Mouse (Mus musculus): ENCODE results near the gene Nubp2.

Gene Nubp2

DNA sequence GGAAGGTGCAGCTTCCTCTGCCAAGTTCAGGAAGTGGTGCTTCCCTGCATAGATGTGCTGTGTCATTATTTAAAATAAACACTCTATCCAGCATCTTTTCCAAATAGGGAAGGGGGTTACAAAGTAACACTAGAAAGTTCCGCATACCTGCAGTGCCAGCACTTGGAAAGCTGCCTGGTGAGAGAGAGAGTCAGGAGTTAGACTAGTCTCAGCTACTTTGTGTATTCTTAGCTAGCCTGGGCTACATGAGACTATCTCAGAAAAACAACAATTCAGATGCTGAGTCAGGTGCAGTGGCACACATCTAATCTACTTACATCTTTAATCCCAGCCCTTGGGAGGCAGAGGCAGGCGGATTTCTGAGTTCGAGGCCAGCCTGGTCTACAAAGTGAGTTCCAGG is 24.4 kb downstream of the Nubp2 start:
- no peak for DNase-seq (ENCODE audit: low read depth, low spot score)

DNA sequence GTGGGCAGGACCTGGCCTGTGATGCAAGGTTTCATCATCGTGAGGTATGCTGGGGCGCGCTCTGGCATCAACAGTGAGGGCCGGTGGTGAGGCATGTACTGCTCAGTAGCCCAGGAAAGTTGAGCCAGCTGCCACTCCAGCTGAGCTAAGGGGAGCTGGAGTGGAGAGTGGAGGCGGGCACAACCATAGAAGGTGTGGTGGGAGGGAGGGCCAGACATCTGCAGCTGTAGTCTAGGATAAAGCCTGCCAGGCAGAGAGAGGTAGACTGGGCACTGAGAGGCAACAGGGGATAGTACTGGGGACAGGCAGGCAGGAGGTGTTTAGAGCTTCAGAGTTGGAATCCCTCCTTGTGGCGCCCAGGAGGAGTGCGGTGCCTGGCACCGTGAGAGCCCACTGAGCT is 26.1 kb downstream of the Nubp2 start:
- DNase-seq (ENCODE audit: low read depth, low spot score): no peak

DNA sequence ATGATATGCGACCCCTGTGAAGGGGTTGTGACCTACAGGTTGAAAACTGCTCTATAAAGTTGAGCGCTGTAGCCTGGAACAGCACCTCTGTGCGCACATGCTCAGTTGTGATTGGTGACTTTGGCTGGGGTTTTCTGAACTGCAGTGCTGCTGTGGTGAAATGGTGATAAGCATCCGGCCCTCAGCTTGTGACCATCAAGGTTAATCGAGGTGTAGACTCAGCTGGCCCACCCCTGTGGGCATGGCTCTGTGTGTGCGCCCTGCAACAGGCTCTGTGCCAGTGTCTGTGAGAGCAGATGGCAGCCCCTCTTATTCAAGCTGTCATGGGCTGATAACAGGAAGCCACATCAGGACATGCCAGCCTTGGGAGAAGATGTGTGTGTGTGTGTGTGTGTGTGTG is 27.2 kb downstream of the Nubp2 start:
- no peak for DNase-seq (ENCODE audit: low read depth, low spot score)

DNA sequence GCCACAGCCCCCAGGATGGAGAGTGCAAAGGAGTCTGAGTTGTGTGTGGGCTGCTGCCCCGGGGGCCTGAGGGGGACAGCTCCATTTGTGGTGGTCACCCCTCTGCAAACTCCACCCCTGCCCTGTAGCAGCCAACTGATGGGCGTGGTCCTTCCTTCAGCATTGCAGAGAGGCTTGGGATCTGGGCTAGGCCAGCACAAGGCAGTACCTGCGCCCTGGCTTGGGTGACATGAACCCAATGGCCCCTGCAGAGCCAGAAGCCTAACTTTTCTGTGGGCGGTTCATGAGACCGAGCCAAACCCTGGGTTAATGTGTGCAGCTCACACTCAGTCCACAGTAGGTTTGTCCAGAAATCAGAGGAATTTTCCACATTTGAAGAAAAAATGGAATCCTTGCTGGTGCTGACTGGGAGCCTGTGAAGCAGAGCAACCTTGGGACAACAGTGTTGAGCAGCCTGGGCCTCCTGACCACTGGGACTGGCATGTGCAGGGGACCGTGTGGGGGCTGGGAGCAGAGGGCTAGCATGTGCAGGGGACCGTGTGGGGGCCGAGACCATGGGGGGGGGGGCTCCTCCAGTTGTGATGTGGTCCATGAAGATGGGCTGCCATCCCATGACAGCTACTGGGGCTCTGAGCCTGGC is 28.2 kb downstream of the Nubp2 start:
- no peak for DNase-seq (ENCODE audit: low read depth, low spot score)

DNA sequence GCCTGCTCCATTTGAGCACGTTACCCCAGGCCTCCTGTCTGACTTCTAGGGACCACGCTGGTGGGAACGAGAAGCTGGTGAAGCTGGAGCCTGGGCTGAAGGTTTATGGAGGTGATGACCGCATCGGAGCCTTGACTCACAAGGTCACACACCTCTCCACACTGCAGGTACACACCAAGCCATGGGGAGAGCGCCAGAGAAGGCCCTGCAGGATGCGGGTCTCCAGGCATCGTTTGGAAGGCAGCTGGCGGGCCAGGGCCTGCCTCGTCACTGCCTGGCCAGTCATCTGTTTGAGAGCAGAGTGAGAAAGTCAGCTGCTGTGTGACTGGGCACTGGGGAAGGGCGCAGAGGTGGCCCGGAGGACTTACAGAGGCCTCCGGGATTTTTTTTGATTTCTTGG is 29.6 kb downstream of the Nubp2 start:
- DNase-seq (ENCODE audit: low read depth, low spot score): no peak

DNA sequence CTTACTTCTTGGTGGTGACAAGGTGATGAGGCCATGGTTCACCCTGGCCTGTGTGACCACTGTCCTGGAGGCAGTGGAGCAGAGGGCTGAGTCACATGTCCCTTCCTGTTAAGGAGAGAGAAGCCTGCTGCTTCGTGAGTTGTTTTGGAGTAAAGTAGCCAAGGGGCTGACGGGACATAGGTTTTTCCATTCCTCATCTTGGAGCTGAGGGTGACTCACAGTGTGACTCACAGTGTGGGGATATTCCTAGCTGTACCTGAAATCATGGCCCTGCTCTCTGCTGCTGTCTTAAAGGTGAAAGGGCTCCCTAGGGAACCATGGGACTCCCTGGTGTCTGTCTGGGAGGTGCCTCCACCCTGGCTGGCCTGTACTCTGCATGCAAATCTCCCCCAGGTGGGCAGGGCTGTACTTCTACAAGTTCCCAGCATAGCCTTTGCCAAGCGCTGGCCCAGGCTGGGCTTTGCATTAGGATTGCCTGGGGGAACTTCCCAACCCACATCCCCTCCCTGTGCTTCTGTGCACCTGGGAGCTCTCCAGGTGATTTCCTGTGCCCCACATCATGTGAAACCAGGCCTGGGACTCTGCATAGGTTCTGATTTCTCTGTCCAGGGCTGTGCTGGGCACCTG is 30.2 kb downstream of the Nubp2 start:
- DNase-seq (ENCODE audit: low read depth, low spot score): no peak

DNA sequence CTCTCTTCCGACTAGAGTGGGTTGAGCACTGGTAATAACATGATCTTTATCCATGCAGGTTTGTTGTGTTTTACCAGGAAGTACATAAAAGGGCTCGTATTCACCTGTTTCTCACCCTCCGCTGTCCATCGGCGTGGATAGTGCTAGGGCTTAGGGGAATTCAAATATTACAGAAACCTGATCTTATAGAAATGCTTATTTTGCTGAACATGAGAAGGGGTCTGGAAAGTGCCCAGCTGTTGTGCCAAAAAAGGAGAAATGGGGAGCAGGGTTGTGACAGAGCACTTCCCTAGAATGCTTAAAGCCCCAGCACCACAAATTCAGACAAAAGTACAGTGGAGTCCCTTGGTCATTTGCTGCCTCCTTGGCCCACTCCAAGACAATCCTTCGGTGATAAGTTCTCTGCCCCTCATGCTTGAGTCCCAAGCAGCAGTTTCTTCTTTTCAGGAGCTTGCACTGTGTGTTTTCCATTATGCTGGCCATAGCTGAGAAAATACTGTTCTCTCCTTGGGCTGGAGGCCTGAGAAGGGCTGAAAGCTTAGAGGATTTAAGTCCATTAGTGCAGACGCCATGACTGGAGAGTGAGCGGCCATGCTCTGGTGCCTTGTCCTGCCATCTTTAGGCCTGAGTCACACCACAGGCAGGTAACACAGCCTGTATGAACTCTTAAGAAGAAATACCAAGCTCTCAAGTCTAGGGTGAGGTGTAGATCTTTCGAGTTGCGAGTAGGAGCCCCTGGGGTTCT is 34.6 kb downstream of the Nubp2 start:
- DNase-seq (ENCODE audit: low read depth, low spot score): no peak

DNA sequence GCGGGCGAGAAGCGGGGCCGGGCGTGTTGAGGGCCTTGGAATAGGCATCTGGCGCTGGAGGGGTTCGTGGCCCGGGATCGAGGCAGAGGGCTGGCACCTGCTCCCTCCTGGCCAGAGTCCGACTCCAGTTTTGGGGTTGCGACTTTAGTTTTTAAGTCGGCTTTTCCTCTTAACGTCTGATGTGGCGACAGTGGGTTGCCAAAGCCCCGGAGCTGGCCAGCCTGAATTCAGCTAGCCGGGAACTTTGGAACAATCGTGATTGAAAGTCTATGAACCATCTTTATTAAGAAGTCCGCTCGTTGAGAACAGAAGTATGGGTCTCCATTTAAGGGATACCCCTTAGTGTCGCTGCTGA is 35.4 kb downstream of the Nubp2 start:
- DNase-seq (ENCODE audit: low read depth, low spot score): no peak

DNA sequence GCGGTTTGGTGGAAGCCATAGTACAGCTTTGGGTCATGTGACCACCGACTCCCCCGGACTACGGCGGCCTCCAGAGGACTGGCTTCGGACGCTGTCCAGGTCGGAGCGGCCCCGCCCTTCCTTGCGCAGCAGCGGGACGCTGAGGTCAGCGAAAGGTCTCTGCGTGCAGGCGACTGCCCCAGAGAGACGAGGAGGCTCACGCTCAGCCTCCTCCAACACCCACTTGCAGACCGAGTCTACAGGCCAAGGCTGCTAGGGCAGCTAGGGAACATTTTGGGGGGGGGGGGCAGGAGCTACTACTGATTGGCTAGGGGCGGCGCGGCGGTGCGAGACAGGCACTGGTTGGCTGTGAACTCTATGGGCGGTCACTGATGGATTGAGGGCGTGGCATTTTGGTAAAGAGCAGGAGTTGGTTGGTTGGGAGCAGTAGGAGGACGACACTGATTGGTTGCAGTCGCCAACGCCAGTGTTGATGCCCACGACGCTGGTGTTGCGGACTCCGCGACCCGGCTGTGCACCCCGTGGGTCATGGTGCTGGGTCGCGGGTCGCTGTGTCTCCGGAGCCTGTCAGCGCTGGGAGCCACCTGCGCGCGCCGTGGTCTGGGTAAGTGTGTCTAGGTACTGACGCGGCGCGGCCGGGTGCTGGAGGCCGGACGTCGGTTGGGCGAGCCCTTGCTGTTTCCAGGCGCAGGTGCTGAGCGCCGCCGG is 35.9 kb downstream of the Nubp2 start, which contains the start of gene Fahd1:
Gene Fahd1, minus strand, starts transcription at position 300 of the 708 bp plus-strand sequence.
- peak; percentile 99 for DNase-seq (ENCODE audit: low read depth, low spot score)

DNA sequence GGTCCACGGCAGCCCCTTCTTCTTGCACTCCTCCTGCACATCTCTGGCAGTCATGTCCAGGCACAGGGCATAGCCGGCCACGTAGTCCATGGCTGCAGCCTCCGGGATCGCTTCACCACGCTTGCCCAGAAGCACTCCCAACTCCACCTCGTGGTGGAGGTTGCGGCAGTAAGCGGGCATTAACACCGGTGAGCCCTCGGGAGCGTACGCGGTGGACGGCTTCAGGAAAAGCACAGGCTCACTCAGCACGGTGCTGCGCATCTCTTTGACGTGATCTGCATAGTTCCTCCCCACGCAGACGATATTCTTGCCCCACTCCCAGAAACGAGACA is 36.5 kb downstream of the Nubp2 start:
- no peak for DNase-seq (ENCODE audit: low read depth, low spot score)

DNA sequence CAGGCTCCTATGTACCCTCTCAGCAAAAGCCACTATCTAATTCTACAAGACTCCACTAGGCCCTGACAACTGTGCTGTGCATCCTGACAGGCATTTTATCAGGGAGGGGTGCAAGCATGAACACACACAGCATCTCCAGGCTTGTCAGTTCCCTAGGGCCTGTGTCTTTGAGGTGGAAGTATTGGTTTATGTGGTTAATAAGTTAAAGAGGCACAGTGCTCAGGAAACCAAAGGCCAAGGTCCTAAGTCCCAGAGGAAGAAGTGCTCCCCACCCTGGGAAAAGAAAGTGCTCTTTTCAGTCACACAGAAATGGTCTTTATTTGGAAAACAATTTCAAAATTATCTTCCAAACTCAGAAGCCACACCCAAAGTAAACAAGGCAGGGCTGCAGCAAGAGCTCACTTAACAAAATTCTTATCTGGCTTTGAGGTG is 37.5 kb downstream of the Nubp2 start:
- no peak for DNase-seq (ENCODE audit: low read depth, low spot score)

DNA sequence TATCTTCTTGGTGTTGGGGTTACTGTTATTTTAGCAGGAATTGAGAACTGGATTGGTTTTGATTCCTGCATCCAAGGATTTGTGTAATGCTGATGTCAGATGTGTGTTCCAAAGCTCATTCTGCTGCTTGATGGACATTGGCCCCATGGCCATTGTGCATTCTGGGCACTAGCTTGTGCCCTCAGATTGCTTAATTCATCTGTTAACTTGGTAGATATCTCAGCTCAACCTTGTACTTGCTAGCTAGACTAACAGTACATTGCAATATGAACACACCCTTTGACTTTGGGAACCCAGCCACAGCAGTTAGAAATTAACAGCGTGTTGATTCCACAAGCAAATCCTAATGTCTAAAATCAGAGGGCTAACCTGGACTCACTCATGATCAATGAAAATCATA is 38.8 kb downstream of the Nubp2 start:
- no peak for DNase-seq (ENCODE audit: low read depth, low spot score)

DNA sequence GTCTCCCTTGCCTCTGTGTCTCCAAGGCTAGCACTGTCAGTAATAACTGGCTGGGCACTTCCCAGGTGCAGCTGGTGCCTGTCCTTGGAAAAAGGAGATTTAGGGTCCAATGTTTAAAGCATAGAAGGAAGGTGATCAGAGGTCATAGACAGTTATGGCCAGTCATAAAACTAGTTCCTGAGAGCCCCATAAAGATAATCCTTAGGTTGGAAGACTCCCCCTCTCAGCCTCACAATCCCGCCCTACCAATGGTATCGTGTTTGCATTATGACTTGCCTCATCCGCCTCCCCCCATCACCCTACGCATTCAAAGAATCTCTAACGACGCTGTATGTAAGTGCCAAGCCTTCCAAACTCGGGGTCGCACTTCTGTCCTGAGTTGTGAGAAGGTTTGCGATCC is 41.6 kb downstream of the Nubp2 start:
- no peak for DNase-seq (ENCODE audit: low read depth, low spot score)

DNA sequence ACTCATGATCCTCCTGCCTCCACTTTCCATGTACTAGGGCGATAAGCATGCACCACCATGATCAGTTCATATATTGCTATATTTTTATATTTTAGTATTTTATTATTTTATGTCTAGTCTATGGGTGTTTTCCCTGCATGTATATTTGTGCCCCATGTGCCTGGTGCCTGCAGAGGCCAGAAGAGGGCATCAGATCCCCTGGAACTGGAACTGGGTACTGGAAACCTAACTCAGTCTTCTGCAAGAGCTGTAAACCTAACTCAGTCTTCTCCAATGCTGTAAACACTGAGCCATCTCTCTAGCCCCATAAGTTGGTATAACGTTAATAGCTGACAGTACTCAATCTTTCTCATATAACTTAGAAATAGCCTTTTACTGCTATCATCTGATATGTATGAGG is 43.5 kb downstream of the Nubp2 start:
- DNase-seq (ENCODE audit: low read depth, low spot score): no peak

DNA sequence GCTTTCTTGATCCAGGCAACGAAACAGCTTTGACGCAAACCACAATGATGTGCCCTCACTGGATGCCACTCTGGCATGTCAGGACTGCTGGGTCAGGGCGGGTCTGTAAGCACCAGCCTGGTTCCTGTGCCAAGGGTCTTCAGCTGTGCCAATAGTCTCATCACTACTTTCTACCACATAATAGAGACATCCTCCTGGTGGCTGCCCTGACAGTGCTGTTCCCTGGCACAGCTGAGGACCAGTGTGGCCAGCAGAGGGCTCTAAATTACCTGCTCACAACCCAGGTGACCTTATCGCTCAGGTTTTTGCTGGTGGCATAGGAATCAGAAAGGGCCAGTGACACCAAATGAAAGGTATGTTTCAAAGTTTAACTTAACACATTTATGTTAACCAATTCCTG is 45.0 kb downstream of the Nubp2 start:
- no peak for DNase-seq (ENCODE audit: low read depth, low spot score)

DNA sequence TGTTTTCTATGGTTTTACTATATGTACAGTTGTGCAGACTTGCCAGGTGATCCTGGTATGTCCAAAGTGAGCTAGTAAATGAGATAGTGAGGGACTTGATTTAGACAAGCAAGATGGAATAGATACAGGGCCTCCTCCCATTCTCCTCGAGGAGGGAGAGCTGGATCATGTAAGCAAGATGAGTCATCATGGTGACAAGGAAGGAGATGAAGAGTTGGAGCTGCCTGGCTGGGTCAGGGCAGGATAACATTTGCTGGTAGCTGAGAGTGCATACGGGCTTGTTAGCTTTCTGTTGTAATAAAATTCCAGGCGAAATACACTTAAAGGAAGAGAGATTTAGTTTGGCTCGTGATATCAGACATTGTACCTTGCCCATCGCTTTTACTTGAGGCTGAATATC is 45.8 kb downstream of the Nubp2 start:
- DNase-seq (ENCODE audit: low read depth, low spot score): no peak

DNA sequence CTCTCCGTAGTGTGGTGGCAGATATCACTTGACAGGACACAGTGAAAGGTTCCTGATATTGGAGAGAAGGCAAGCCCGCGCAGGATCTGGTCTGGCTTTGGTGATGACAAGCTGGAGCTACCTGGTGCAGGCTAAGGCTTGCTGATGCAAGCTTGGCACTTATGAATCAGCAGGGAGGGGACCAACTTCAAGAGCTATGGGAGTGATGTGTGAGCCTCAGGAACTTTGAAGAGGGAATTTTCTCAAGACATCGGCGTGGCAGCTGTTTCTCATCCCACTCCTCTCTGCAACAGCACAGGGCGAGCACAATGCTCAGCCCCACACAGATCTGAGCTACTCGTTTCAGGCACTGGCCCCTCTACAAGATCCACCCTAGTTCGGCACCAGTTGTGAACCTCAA is 46.3 kb downstream of the Nubp2 start, which contains the start of gene Hagh:
Gene Hagh, plus strand, starts transcription at position 302 of the 400 bp plus-strand sequence.
- no peak for DNase-seq (ENCODE audit: low read depth, low spot score)

All from ZHBTc4 (cell line).